Mouse (Mus musculus) CD8-positive naive resting alpha-beta T cell, adult 2 months (primary cell): ENCODE data around the gene Srf.
A peak's percentile ranks its signal among the peaks of the same experiment; 100 is the strongest.
"Not testable (repeated sequence)": the region's sequence is repeated elsewhere in the genome, so short reads cannot be mapped to it uniquely, and the experiment has no call there.

Experiments used
- DNase-seq, 2 experiments: peaks; one replicate each; pipeline ENCODE4 v3.0.0; 2022; ENCODE audit warnings: low read depth in 2 of 2, low spot score in 2 of 2

The Srf gene

DNA sequence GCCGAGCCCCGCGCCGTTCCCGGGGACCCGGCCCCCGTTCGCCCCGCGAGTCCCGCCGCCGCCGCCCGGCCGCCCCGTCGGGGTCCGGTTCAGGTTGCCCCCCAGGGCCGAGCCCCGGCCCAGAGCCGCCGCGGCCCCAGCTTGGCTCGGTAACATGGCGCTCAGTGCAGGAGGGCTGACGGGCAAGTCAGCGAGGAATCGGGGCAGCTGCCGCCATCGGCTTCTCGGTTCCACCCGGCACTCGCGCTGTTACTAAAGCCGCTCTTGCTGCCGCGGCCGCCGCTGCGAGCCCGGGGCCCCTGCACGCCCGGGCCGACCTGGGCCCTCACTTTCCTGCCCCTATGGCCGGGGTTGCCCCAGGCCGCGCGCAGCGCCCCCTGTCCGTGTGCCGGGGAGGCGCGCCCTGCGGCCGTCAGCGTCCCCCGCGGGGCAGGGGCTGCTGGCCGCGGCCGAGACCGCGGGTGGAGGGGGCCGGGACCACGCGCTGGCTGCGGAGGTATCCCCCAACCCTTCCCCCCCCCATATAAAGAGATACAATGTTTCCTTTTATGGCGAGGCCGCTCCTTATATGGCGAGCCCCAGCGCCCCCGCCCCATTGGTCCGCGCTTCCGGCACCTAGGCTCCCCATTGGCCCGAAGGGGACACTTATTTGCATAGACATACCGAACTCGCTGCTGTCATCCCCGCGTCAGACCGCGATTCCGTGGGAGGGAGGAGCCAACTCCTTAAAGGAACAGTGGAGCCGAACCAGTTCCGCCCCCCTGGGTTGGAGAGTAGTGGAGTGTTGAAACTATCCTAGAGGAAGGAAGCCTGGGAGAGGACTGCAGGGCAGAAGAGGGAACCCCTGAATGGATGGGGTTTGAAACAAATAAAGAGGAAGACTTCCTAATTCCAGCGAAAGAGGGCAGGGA, at the start of gene Srf:
Srf (minus strand) TSS at position 503 of the 911 bp plus-strand sequence.
- DNase-seq, result peak; percentile 93 to 95

DNA sequence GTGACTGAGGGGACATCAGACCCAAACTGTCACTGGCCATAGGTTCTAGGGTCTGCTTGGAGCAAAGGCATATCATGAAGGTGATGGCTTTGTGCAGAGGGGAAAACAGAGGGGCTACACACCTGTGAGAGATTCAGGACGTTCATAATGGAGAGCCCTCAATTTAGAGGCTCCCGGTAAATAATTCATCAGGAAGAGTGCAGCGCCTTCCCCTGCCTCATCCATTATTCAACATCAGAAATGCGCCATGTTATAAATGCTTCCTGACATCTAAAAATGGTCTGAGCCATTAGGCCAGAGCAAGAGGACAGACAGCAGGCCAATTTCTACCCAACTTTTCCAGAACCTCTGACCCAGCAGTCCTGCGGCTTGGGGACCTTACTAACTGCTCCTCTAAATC, 49.2 kb upstream of the Srf start:
- no peak for DNase-seq

- no peak for DNase-seq
Measured at GRCm38 (mm10) chr17:46603229-46603628, 47.3 kb upstream of the Srf start.

DNA sequence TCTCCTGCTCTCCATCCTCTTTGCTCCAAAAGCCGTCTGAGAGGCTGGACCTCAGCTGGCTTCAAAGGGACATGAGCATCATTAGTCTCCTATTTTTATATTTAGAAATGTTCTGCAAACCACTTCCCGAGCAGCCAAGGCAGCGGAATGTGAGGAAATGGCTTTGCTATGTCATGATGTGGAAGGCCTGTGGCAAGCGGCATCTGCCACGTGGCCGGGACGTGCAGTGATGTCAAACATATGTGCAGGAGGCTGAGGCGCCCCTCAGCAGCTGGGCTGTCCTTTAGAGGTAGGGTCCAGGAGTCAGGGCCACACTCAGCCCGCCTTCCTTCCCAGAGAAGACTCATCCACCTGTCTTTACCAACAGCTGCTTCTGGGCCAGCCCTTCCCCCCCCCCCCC, 46.2 kb upstream of the Srf start:
- no peak for DNase-seq

- DNase-seq, result no peak
Measured at GRCm38 (mm10) chr17:46600569-46600968, 44.6 kb upstream of the Srf start.

DNA sequence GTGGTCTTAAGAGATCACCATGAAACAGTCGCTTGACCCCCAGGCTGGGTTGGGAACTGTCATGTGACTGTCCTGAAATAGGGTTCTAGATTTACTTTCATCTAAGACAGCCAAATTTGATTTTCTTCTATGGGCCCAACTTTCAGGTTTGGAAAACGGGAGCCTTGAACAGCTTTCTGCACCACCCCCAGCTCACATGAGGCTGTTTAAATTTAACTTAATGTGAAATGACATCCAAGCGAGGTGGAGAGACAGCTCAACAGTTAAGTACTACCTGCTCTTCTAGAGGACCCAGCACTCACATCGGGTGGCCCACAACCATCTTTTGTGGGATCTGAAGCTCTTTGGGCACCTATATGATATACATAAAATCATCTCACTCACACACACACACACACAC, 43.0 kb upstream of the Srf start:
- DNase-seq, result no peak

DNA sequence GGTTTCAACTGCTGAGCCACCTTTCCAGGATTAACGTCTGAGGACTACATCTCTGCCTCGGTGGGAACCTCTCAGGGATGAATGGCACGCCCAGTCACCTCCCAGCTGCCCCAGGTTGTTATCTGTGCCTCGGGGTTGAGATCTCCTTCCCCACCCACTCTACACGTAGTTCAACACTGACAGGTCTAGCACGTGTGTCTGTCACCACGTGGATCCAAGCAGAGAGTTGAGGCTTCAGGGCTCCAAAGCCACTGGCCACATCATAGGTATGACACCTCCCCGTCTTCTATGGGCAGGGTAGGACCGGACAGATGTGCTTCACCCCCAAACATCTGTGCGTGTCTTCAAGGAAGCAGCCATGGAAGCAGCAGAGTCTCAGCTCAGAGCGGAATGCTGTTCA, 42.0 kb upstream of the Srf start:
- DNase-seq, result no peak

DNA sequence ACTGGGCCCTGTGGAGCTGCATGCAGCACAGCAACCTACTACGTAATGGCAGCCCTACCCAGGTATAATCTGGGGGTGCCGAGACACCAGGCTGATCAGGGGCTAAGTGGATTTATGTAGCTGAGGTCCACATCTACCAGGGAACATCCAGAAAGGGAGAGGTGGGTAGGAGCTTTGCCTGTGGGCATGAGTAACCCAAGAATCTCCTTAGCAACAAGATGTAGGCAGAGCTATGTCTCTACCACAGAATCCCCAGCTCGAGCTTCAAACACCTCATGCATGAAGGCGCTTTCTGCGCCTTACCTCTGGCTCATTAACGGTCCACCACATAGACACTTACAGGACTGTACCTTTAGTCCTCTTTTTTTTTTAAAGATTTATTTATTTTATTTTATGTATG, 39.4 kb upstream of the Srf start:
- no peak for DNase-seq

DNA sequence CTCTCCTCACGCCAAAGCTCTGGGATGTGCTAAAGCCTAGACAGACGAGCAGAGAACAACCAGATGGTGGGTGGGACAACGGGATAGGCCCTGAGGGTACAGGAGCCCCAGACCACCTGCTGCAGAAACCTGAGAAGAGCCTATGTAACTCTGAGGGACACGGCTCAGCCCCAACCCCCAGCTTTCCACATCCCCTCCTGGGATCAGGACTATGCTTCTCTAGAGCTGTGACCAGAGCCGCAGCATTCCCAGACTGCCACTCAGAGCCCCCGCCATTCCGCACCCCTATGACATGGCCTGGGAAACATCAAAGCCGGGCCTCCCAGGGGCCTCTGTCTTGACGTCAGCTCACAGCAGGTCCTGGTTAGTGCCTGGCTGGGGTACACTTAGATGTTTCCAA, 38.6 kb upstream of the Srf start:
- no peak for DNase-seq

GRCm38 (mm10) chr17:46593124-46593523, 37.1 kb upstream of the Srf start:
- DNase-seq, result no peak

DNA sequence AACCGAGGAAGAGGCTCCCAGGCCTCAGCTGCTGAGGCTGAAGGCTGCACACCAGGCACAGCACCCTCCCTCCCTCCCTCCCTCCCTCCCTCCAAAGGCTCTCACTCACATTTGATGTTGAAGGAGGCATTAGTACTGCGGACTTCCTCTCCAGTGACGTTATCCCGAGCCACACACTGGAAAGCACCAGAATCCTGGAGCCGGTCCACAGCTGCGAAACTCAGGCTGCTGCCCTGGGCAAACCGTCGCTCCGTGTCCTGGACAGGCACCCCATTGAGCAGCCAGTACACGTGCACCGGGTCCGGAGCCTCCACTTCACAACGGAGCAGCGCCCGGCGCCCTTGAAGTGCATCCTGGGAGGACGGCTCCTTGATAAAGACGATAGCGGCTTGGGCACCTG, 35.4 kb upstream of the Srf start:
- no peak for DNase-seq

DNA sequence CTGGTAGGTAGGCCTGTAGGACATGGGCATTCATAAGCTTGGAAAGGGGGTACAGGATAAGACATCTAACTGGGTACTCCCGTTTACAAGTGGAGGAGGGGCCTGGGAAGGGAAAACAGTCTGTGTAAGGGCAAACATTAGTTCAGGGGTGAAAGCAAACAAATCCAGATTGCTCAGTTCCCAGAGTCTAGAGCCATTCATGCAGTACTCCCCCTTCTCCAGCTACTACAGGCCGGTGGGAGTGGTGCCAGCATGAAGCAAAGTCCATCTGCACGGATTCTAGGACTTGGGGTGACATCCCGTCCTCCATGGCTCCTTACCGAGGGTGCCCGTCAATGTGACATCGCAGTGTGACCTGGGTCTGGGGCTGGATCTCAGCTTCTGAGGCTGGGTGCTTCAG, 34.5 kb upstream of the Srf start:
- DNase-seq, result no peak

GRCm38 (mm10) chr17:46589635-46590314, 33.8 kb upstream of the Srf start:
- DNase-seq, result no peak

- no peak for DNase-seq
Measured at GRCm38 (mm10) chr17:46588913-46589312, 32.9 kb upstream of the Srf start.

- no peak for DNase-seq
Measured at GRCm38 (mm10) chr17:46588173-46588572, 32.2 kb upstream of the Srf start.

DNA sequence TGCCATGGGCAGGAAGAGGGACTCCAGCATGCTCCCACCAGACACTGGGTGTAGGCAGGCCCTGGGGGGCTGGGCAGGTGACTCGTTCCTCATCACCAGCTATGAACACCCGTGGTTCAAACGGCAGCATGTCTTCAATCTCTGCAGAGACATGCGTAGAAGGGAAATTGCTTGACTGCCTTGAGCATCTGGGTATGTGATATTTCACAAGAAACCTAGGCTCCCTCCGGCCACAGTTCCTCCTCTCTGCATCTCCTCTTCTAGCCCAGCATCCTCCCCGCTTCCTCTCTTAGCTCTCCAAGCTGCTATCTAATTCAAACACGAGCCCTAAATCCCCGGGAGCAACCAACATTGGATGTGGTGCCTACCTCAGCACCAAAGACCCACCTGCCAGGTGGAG, 30.4 kb upstream of the Srf start:
- DNase-seq, result no peak

- no peak for DNase-seq
Measured at GRCm38 (mm10) chr17:46578650-46579049, 22.7 kb upstream of the Srf start.

DNA sequence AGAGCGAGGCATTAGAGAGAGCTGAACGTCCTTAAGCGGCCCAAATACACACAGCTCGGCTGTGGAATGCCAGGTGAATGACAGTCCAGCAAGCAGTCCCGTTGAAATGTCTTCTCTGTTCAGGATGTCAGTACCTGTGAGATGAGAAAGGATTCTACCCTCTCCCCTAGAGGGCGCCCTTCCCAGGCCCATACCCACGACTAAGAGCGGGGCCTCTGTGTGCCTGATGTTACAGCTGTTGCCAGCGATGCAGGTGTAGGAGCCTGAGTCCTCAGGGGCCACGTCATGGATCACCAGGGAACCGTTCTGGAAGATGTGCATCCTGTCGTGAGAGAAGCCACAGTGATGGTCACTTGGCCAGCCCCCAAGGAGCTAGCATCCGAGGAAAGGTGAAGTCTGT, 20.1 kb upstream of the Srf start:
- peak in 1 of 2 experiments; percentile 14 for DNase-seq

DNA sequence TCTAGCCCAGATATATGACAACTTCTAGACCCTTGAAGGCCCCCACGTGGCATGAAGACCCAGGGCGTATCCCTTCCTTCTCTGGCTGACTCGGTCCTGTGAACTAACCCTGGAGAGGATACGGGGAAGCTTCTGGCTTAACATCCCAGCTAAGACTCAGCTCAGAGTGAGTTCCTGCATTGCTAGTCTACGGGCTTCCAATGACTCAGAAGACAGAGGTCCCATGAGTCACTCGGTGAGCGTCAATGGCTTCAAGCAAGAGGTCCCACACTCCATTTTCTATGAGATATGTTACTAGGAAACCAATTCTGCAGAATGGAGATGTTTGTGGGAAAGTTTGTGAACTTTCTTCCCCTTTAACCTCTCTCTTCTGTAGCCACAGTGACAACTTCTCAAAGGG, 18.6 kb upstream of the Srf start:
- DNase-seq, result no peak

DNA sequence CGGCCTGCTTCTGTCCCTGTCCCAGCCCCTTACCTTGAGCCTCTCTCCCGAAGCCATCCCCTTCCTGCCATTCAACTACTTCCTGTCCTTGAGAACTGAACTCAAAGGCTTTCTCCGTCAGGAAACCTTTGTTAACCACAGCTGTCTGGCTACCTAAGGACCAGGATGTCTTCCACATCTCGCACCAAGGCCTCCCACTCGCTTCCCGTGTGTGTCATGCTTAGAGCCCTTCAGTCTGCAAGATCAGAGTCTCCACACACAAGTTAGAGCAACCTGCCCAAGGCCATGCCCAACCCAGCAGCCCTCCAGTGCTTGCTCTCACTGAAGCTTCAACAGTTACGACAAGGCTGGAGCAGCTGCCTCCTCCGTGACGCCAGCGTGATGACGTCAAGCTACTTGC, 15.0 kb upstream of the Srf start:
- DNase-seq, result no peak

DNA sequence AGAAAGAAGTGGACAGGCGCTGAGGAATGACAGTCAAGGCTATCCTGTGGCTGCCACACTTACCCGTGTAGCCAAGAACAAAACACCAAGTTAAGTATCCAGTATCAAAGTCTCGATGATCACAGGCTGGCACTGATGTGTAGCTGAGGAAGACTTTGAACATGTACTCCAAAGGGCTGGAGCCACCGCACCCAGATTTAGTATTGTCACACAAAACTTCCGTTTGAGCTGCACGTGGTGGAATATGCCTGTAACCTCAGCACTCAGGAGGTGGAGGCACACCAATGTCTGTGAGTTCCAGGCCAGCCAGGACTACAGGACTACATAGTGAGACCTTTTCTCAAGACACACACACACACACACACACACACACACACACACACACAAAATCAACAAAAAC, 3.2 kb upstream of the Srf start:
- DNase-seq, result no peak

DNA sequence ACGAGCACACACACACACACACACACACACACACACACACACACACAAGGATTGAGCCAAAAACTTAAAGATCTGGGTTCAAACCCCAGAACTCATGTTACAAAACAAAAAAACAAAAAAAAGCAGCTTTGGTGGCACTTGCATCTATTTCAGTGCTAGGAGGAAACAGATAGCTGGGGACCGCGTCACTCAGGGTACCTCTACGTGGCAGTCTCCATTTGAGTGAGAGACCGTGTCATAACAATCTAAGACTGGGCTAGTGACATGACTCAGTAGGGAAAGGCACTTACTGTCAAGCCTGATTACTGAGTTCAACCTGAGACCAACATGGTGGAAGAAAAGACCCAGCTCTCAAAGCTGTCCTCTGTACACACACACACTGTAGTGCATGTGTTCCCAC, 2.2 kb upstream of the Srf start:
- no peak for DNase-seq

GRCm38 (mm10) chr17:46557321-46557720, 1.3 kb upstream of the Srf start:
- DNase-seq, result not testable (repeated sequence)
